In the genomic region with DNA sequence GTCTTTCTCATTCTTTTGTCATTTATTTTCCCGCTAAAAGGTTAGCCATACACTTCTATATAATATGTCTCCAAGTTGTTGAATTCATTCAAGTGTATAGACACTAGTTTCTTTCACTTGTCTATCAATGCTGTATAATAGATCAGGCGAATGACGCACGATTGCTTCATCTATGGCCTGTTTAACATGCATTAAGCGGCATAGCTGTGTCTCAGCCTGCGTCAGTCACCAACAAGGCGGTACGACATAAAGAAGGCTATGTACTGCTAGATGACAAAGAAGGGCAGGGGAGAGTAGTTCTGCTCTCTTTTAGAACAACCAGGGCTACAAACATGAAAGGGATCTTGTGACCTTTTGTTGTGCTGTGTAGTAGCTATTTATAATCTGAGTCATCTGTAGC, we compare ENCODE assay signal across 21 mouse cellular contexts.
DNase-seq lines count a peak whose midpoint lies in the region; ATAC-seq lines count a peak whose summit lies in the region.
"Had no signal": no experiment of that assay in that cellular context is flagged by ENCODE, and none has a peak within 500 bp of the region (broad histone marks: within the 10 kb centered on the region; RNA-seq: fewer than 3 reads in every experiment).

No protein-coding gene starts in this region.

- no peak overlapping the region for H3K4me2 ChIP-seq in heart, embryonic 12.5 days
- no peak overlapping the region for H3K4me2 ChIP-seq in midbrain, embryonic 14.5 days (ENCODE audit: low read length)
- H3K4me2 ChIP-seq in midbrain, embryonic 15.5 days = no peak overlapping the region
- H3K4me2 ChIP-seq: heart, embryonic 15.5 days; neural tube, embryonic 12.5 days had no signal

- no peak overlapping the region for H3K9ac ChIP-seq in heart, embryonic 12.5 days
- no peak overlapping the region for H3K9ac ChIP-seq in midbrain, embryonic 14.5 days (replicated peaks; ENCODE audit: low read length)
- no peak overlapping the region for H3K9ac ChIP-seq in midbrain, embryonic 15.5 days
- H3K9ac ChIP-seq: heart, embryonic 15.5 days; neural tube, embryonic 12.5 days had no signal

- WGBS in heart, embryonic 12.5 days = 86% methylated on average over 8 of the region's 8 CpGs
- WGBS in midbrain, embryonic 14.5 days = 37% methylated on average over 8 of the region's 8 CpGs
- 40% methylated on average over 8 of the region's 8 CpGs for WGBS in midbrain, embryonic 15.5 days

- H3K27ac ChIP-seq in heart, embryonic 12.5 days (ENCODE audit: poor library complexity, severe bottlenecking) = no peak overlapping the region
- no peak overlapping the region for H3K27ac ChIP-seq in midbrain, embryonic 14.5 days (replicated peaks; ENCODE audit: low read depth, low read length)
- H3K27ac ChIP-seq in midbrain, embryonic 15.5 days = no peak overlapping the region
- H3K27ac ChIP-seq: embryonic facial prominence, embryonic 10.5 days; heart, embryonic 15.5 days; hindbrain, postnatal 0 days; macrophage; neural tube, embryonic 12.5 days; stomach, postnatal 0 days had no signal

- no peak for ATAC-seq in heart, embryonic 12.5 days (ENCODE audit: insufficient number of reproducible peaks, low FRiP score)
- no peak for ATAC-seq in midbrain, embryonic 14.5 days (ENCODE audit: low FRiP score, low TSS enrichment)
- no peak for ATAC-seq in midbrain, embryonic 15.5 days (replicated peaks)
- ATAC-seq: hindbrain, postnatal 0 days; intestine, embryonic 16.5 days; lung, postnatal 0 days; Patski had no signal

- peak; percentile 9 to 33 for DNase-seq in adrenal gland, postnatal 36 days
- no peak for DNase-seq in adrenal gland, adult 18-20 months (ENCODE audit: low spot score in 2 of 2)
- DNase-seq in heart, adult 18-20 months = peak; percentile 23 to 28
- DNase-seq in midbrain, embryonic 14.5 days = peak; percentile 25
- no peak for DNase-seq in testis, postnatal 10 days (ENCODE audit: low spot score)
- DNase-seq: gastrocnemius, postnatal 14 days; heart, adult 11 months; kidney, adult 9 months; kidney, postnatal 14 days; right cerebral cortex, postnatal 14 days had no signal

- peaks cover 11% of the 10 kb centered on the region; the same call in 1 of the 2 replicates for H3K4me1 ChIP-seq in heart, embryonic 12.5 days (replicated peaks)
- 0 out of 2 replicates have a peak, but pooled peaks cover 9% of the 10 kb centered on the region for H3K4me1 ChIP-seq in midbrain, embryonic 14.5 days (ENCODE audit: control insufficient read depth, insufficient read depth, low read length)
- H3K4me1 ChIP-seq in midbrain, embryonic 15.5 days = peaks cover 11% of the 10 kb centered on the region; the same call in 1 of the 2 replicates
- H3K4me1 ChIP-seq: neural tube, embryonic 12.5 days had no signal

- H3K4me3 ChIP-seq in heart, embryonic 12.5 days = no peak overlapping the region
- H3K4me3 ChIP-seq in midbrain, embryonic 14.5 days (replicated peaks; ENCODE audit: low read depth, low read length) = no peak overlapping the region
- H3K4me3 ChIP-seq in midbrain, embryonic 15.5 days = no peak overlapping the region
- H3K4me3 ChIP-seq: embryonic facial prominence, embryonic 10.5 days; heart, embryonic 15.5 days; neural tube, embryonic 12.5 days had no signal

- H3K36me3 ChIP-seq in heart, embryonic 12.5 days = no peaks in the 10 kb centered on the region
- H3K36me3 ChIP-seq in midbrain, embryonic 14.5 days (ENCODE audit: control insufficient read depth, insufficient read depth, low read length) = no peaks in the 10 kb centered on the region
- H3K36me3 ChIP-seq in midbrain, embryonic 15.5 days (replicated peaks) = no peaks in the 10 kb centered on the region
- H3K36me3 ChIP-seq: embryonic facial prominence, embryonic 10.5 days; heart, embryonic 15.5 days; neural tube, embryonic 12.5 days had no signal

- 0 out of 2 replicates have a peak, but pooled peaks cover 6% of the 10 kb centered on the region for H3K9me3 ChIP-seq in heart, embryonic 12.5 days (replicated peaks)
- no peaks in the 10 kb centered on the region for H3K9me3 ChIP-seq in midbrain, embryonic 14.5 days (ENCODE audit: control insufficient read depth, low read length)
- H3K9me3 ChIP-seq in midbrain, embryonic 15.5 days = no peaks in the 10 kb centered on the region
- H3K9me3 ChIP-seq: embryonic facial prominence, embryonic 10.5 days; heart, embryonic 15.5 days; neural tube, embryonic 12.5 days had no signal

- no peaks in the 10 kb centered on the region for H3K27me3 ChIP-seq in heart, embryonic 12.5 days (replicated peaks)
- H3K27me3 ChIP-seq in midbrain, embryonic 14.5 days (ENCODE audit: control insufficient read depth, insufficient read depth, low read length) = no peaks in the 10 kb centered on the region
- H3K27me3 ChIP-seq in midbrain, embryonic 15.5 days (replicated peaks) = no peaks in the 10 kb centered on the region
- H3K27me3 ChIP-seq: heart, embryonic 15.5 days; neural tube, embryonic 12.5 days had no signal

Comparison
In these comparisons a context has a peak if more than half of its experiments do, and no peak if none do; other contexts are left out.
1. DNase-seq: peak in adrenal gland, postnatal 36 days (2 of 2), heart, adult 18-20 months (2 of 2) and midbrain, embryonic 14.5 days (single experiment); none in adrenal gland, adult 18-20 months (0 of 2) and testis, postnatal 10 days (single experiment).